Mouse (Mus musculus) MEL (cell line): ENCODE measurements around the gene Dohh.

Experiments
- CTCF ChIP-seq, 3 experiments: IDR thresholded peaks in 2 of 3; conservative IDR thresholded peaks in 1 of 3; 2 replicates each; pipeline ENCODE4 v1.5.1; 2011 to 2012; ENCODE audit warnings: low read length in 3 of 3, low read depth in 2 of 3, mild to moderate bottlenecking in 2 of 3, improper control_type of control experiment in 1 of 3, inconsistent platforms in 1 of 3, mixed read lengths in 1 of 3, moderate library complexity in 1 of 3; ENCODE audit not compliant: control insufficient read depth in 1 of 3, insufficient read depth in 1 of 3, poor library complexity in 1 of 3, severe bottlenecking in 1 of 3
- ELF1 ChIP-seq: IDR thresholded peaks from 2 replicates; pipeline ENCODE4 v1.6.1; 2014; ENCODE audit warnings: low read depth, mild to moderate bottlenecking, inconsistent platforms, low read length, improper control_type of control experiment, moderate library complexity
- EP300 ChIP-seq, 2 experiments: IDR thresholded peaks; 2 replicates each; pipeline ENCODE4 v1.6.1; 2011; ENCODE audit warnings: improper control_type of control experiment in 2 of 2, low read length in 2 of 2, low read depth in 1 of 2, mild to moderate bottlenecking in 1 of 2
- ETS1 ChIP-seq: IDR thresholded peaks from 2 replicates; pipeline ENCODE4 v1.6.1; 2012; ENCODE audit warnings: low read depth, mild to moderate bottlenecking, inconsistent platforms, low read length, improper control_type of control experiment, moderate library complexity
- GATA1 ChIP-seq: IDR thresholded peaks from 2 replicates; pipeline ENCODE4 v1.6.1; 2011; ENCODE audit warnings: low read depth, low read length, improper control_type of control experiment
- HCFC1 ChIP-seq: IDR thresholded peaks from 2 replicates; pipeline ENCODE4 v1.6.1; 2012; ENCODE audit warnings: low read depth, mild to moderate bottlenecking, inconsistent platforms, low read length, improper control_type of control experiment, moderate library complexity
- JUND ChIP-seq: IDR thresholded peaks from 2 replicates; pipeline ENCODE4 v1.6.1; 2011; ENCODE audit warnings: low read depth, mild to moderate bottlenecking, improper control_type of control experiment, low read length
- POLR2A ChIP-seq, 2 experiments: IDR thresholded peaks; 2 replicates each; pipeline ENCODE4 v1.6.1; 2011 to 2012; ENCODE audit warnings: low read length in 2 of 2, mild to moderate bottlenecking in 2 of 2, control low read depth in 1 of 2, improper control_type of control experiment in 1 of 2, low read depth in 1 of 2, moderate library complexity in 1 of 2; ENCODE audit not compliant: control insufficient read depth in 1 of 2, insufficient read depth in 1 of 2, poor library complexity in 1 of 2
- RCOR1 ChIP-seq: IDR thresholded peaks from 2 replicates; pipeline ENCODE4 v1.6.1; 2012; ENCODE audit warnings: low read depth, mild to moderate bottlenecking, inconsistent platforms, low read length, improper control_type of control experiment
- USF1 ChIP-seq: IDR thresholded peaks from 2 replicates; pipeline ENCODE4 v1.6.1; 2014; ENCODE audit warnings: low read depth, mild to moderate bottlenecking, inconsistent platforms, low read length, improper control_type of control experiment, moderate library complexity
- ZKSCAN1 ChIP-seq: IDR thresholded peaks from 2 replicates; pipeline ENCODE4 v1.6.1; 2012; ENCODE audit warnings: low read depth, mild to moderate bottlenecking, inconsistent platforms, low read length, improper control_type of control experiment, moderate library complexity
- ZMIZ1 ChIP-seq: IDR thresholded peaks from 2 replicates; pipeline ENCODE4 v1.6.1; 2012; ENCODE audit warnings: low read depth, mild to moderate bottlenecking, inconsistent platforms, low read length, improper control_type of control experiment, moderate library complexity

GRCm38 (mm10) chr10:81415549-81416310 is 31.5 kb downstream of the Dohh start:
- no peak for TF ChIP-seq ZMIZ1
- TF ChIP-seq POLR2A (IDR thresholded peaks at IDR 0.05; ENCODE audit: control insufficient read depth in 1 of 2, insufficient read depth in 1 of 2, low read depth in 1 of 2, low read length in 2 of 2, poor library complexity in 1 of 2): no peak
- TF ChIP-seq EP300 (IDR thresholded peaks at IDR 0.05; ENCODE audit: low read depth in 1 of 2, low read length in 2 of 2): no peak
- no peak for TF ChIP-seq JUND
- no peak for TF ChIP-seq RCOR1
- TF ChIP-seq CTCF (IDR thresholded peaks at IDR 0.05 in 2 of 3, conservative IDR thresholded peaks at IDR 0.05 in 1 of 3; ENCODE audit: control insufficient read depth in 1 of 3, insufficient read depth in 1 of 3, low read depth in 2 of 3, low read length in 3 of 3, poor library complexity in 1 of 3, severe bottlenecking in 1 of 3): no peak
- TF ChIP-seq ZKSCAN1: no peak
- TF ChIP-seq USF1: no peak
- no peak for TF ChIP-seq ETS1
- no peak for TF ChIP-seq HCFC1
- no peak for TF ChIP-seq ELF1
- TF ChIP-seq GATA1: no peak
